Mouse (Mus musculus) lung, adult 2 months (tissue): ENCODE data around the gene Ugt1a5.

ENCODE experiments used
- CTCF ChIP-seq: fragments of 200-500 bp; IDR thresholded peaks from 2 replicates; pipeline ENCODE4 v1.5.1; 2011; ENCODE audit warnings: mild to moderate bottlenecking, low read length, control low read depth; ENCODE audit not compliant: insufficient read depth
- POLR2A ChIP-seq: fragments of 200-500 bp; IDR thresholded peaks from 2 replicates; pipeline ENCODE4 v1.6.1; 2011; ENCODE audit warnings: low read depth, mild to moderate bottlenecking, control low read depth, low read length, borderline replicate concordance; ENCODE audit errors: extremely low read depth

DNA sequence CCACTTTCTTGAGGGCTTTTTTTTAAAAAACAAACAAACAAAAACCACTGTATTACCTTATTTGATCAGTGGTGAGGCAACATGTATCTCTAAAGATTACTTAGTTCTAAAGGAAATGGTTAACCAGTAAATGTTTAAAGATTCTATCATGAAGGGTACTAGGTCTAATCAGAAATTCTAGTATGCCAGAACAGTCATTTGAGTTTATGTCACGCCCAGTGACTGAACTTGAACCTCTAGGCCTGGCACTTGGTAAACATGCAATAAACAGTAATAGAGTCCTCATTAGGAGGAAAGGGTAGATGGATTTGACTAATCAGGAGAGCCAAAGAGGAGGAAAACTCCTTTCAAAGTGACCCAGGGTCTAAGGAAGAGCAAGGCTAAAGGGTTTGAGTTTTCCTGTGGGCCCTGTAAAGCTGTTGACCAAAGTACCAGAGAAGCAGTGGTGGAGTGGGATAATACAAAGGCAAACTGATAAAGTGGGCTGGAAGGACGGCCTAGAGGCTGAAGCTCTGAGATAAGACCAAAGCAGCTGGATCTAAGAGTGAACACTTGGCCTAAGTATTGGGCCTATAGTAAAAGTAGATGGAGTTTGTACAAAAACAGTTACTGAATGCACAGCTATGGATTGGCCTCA is 41.1 kb downstream of the Ugt1a5 start:
- TF ChIP-seq CTCF (no peak), POLR2A (no peak)
